Mouse (Mus musculus) CH12.LX (cell line): ENCODE data around the gene Pknox2.

Source experiments
- CTCF ChIP-seq, 2 experiments: IDR thresholded peaks in 1 of 2; conservative IDR thresholded peaks in 1 of 2; 2 replicates each; pipeline ENCODE4 v1.5.1; 2011 to 2012; ENCODE audit warnings: low read depth in 2 of 2, low read length in 2 of 2, improper control_type of control experiment in 1 of 2, inconsistent platforms in 1 of 2, mild to moderate bottlenecking in 1 of 2, moderate library complexity in 1 of 2
- E2F4 ChIP-seq: IDR thresholded peaks from 2 replicates; pipeline ENCODE4 v1.6.1; 2011; ENCODE audit warnings: low read depth, low read length, improper control_type of control experiment; ENCODE audit not compliant: insufficient replicate concordance
- EP300 ChIP-seq: IDR thresholded peaks from 2 replicates; pipeline ENCODE4 v1.6.1; 2011; ENCODE audit warnings: low read length, improper control_type of control experiment
- POLR2A ChIP-seq: IDR thresholded peaks from 2 replicates; pipeline ENCODE4 v1.6.1; 2011; ENCODE audit warnings: low read depth, mild to moderate bottlenecking, improper control_type of control experiment, low read length
- POLR2AphosphoS2 ChIP-seq: IDR thresholded peaks from 2 replicates; pipeline ENCODE4 v1.6.1; 2011; ENCODE audit warnings: low read depth, low read length, improper control_type of control experiment
- SIN3A ChIP-seq: IDR thresholded peaks from 2 replicates; pipeline ENCODE4 v1.6.1; 2012; ENCODE audit warnings: low read length, improper control_type of control experiment, inconsistent platforms

GRCm38 (mm10) chr9:36976596-36977362, 170.4 kb downstream of the Pknox2 start:
- TF ChIP-seq POLR2A (no peak), CTCF (conservative IDR thresholded peaks at IDR 0.05 in 1 of 2, IDR thresholded peaks at IDR 0.05 in 1 of 2; ENCODE audit: low read depth in 2 of 2, low read length in 2 of 2) (no peak), POLR2AphosphoS2 (no peak), E2F4 (no peak), EP300 (no peak), SIN3A (no peak)
